Mouse (Mus musculus): ENCODE data around the gene Wfdc2. TPM values are rescaled to one million over a fixed set of nuclear protein-coding genes. Genes with fewer than 3 reads are reported as not detected.

Gene Wfdc2
- 36.2 and 39.6 TPM in 2 replicates for polyA plus RNA-seq (2016; fragmentation: Nextera tagmentation; extraction: Ambion mirVana)

- Histone ChIP-seq H3K4me2 (peak within 1 kb of the TSS; percentile 86), H3K36me3 (peaks cover 8% of the 10 kb centered on the region; the same call in 1 of the 2 replicates), H3K4me3 (replicated peaks) (peak within 1 kb of the TSS; percentile 47), H3K9ac (replicated peaks) (peak within 1 kb of the TSS; percentile 73), H3K27ac (peak within 1 kb of the TSS; percentile 50; the same call in 1 of the 2 replicates), H3K27me3 (peaks cover 15% of the 10 kb centered on the region; the same call in 1 of the 2 replicates), H3K4me1 (replicated peaks) (peaks cover 23% of the 10 kb centered on the region), H3K9me3 (0 out of 2 replicates have a peak, but pooled peaks cover 3% of the 10 kb centered on the region)
- ATAC-seq (ENCODE audit: insufficient number of reproducible peaks, insufficient read depth, low FRiP score, low TSS enrichment, low read depth): 0 out of 2 replicates have a peak, but pooled peaks have one; percentile 10
- 2% methylated on average over 24 of the region's 24 CpGs for WGBS
These were observed at the start of gene Wfdc2 for GRCm38 (mm10) chr2:164562391-164563188. Gene Wfdc2, plus strand, starts transcription at chr2:164562413.

- Histone ChIP-seq H3K4me1 (replicated peaks) (peaks cover 7% of the 10 kb centered on the region), H3K27ac (no peak overlapping the region), H3K9me3 (no peaks in the 10 kb centered on the region), H3K4me3 (replicated peaks) (no peak overlapping the region), H3K9ac (replicated peaks) (no peak overlapping the region), H3K27me3 (no peaks in the 10 kb centered on the region), H3K4me2 (no peak overlapping the region), H3K36me3 (no peaks in the 10 kb centered on the region; the same call in 1 of the 2 replicates)
- ATAC-seq (ENCODE audit: insufficient number of reproducible peaks, insufficient read depth, low FRiP score, low TSS enrichment, low read depth): no peak
- 81% methylated on average over 8 of the region's 8 CpGs for WGBS
These were observed 48.8 kb upstream of the Wfdc2 start for GRCm38 (mm10) chr2:164513389-164513788.

GRCm38 (mm10) chr2:164514916-164515315 lies 47.3 kb upstream of the Wfdc2 start:
- peaks cover 18% of the 10 kb centered on the region for H3K4me1 ChIP-seq (replicated peaks)
- 83% methylated on average over 3 of the region's 3 CpGs for WGBS
- H3K27me3 ChIP-seq: no peaks in the 10 kb centered on the region
- ATAC-seq (ENCODE audit: insufficient number of reproducible peaks, insufficient read depth, low FRiP score, low TSS enrichment, low read depth): no peak
- no peak overlapping the region for H3K4me3 ChIP-seq (replicated peaks)
- H3K36me3 ChIP-seq: no peaks in the 10 kb centered on the region
- no peaks in the 10 kb centered on the region for H3K9me3 ChIP-seq
- H3K4me2 ChIP-seq: no peak overlapping the region
- H3K9ac ChIP-seq (replicated peaks): no peak overlapping the region
- no peak overlapping the region for H3K27ac ChIP-seq

- H3K9ac ChIP-seq (replicated peaks): no peak overlapping the region
These were observed 46.3 kb upstream of the Wfdc2 start for GRCm38 (mm10) chr2:164515897-164516296.

GRCm38 (mm10) chr2:164516592-164516991 lies 45.6 kb upstream of the Wfdc2 start:
- ATAC-seq (ENCODE audit: insufficient number of reproducible peaks, insufficient read depth, low FRiP score, low TSS enrichment, low read depth): no peak
- 90% methylated on average over 11 of the region's 11 CpGs for WGBS
- H3K9me3 ChIP-seq: no peaks in the 10 kb centered on the region
- H3K27ac ChIP-seq: no peak overlapping the region
- H3K4me2 ChIP-seq: no peak overlapping the region
- no peaks in the 10 kb centered on the region for H3K36me3 ChIP-seq
- H3K4me1 ChIP-seq (replicated peaks): peaks cover 24% of the 10 kb centered on the region
- H3K27me3 ChIP-seq: no peaks in the 10 kb centered on the region; the same call in 1 of the 2 replicates
- no peak overlapping the region for H3K9ac ChIP-seq (replicated peaks)
- H3K4me3 ChIP-seq (replicated peaks): no peak overlapping the region

More at GRCm38 (mm10) chr2:164515897-164516296, 46.3 kb upstream of the Wfdc2 start:
- no peak overlapping the region for H3K27ac ChIP-seq
- peaks cover 20% of the 10 kb centered on the region for H3K4me1 ChIP-seq (replicated peaks)
- H3K27me3 ChIP-seq: no peaks in the 10 kb centered on the region
- no peak overlapping the region for H3K4me2 ChIP-seq
- no peaks in the 10 kb centered on the region for H3K36me3 ChIP-seq
- no peak overlapping the region for H3K4me3 ChIP-seq (replicated peaks)
- WGBS: 80% methylated on average over 9 of the region's 9 CpGs
- no peaks in the 10 kb centered on the region for H3K9me3 ChIP-seq
- ATAC-seq (ENCODE audit: insufficient number of reproducible peaks, insufficient read depth, low FRiP score, low TSS enrichment, low read depth): no peak

- H3K4me3 ChIP-seq (replicated peaks): no peak overlapping the region
- no peak overlapping the region for H3K9ac ChIP-seq (replicated peaks)
- peaks cover 3% of the 10 kb centered on the region; the same call in 1 of the 2 replicates for H3K27me3 ChIP-seq
- no peak for ATAC-seq (ENCODE audit: insufficient number of reproducible peaks, insufficient read depth, low FRiP score, low TSS enrichment, low read depth)
- WGBS: 35% methylated on average over 9 of the region's 10 CpGs
- H3K9me3 ChIP-seq: 0 out of 2 replicates have a peak, but pooled peaks cover under 1% of the 10 kb centered on the region
- no peak overlapping the region for H3K4me2 ChIP-seq
- peaks cover 29% of the 10 kb centered on the region for H3K4me1 ChIP-seq (replicated peaks)
- H3K36me3 ChIP-seq: no peaks in the 10 kb centered on the region
- peak overlapping the region; percentile 84 for H3K27ac ChIP-seq
These were observed 44.6 kb upstream of the Wfdc2 start for GRCm38 (mm10) chr2:164517485-164518221.

- H3K27me3 ChIP-seq: peaks cover 3% of the 10 kb centered on the region; the same call in 1 of the 2 replicates
- ATAC-seq (ENCODE audit: insufficient number of reproducible peaks, insufficient read depth, low FRiP score, low TSS enrichment, low read depth): peak; percentile 38; the same call in 1 of the 2 replicates
- WGBS: 37% methylated on average over 11 of the region's 11 CpGs
- no peak overlapping the region for H3K4me3 ChIP-seq (replicated peaks)
- H3K4me1 ChIP-seq (replicated peaks): peaks cover 29% of the 10 kb centered on the region
- H3K9ac ChIP-seq (replicated peaks): no peak overlapping the region
- H3K27ac ChIP-seq: peak overlapping the region; percentile 84
- H3K4me2 ChIP-seq: no peak overlapping the region
- no peaks in the 10 kb centered on the region for H3K36me3 ChIP-seq
- peaks cover 6% of the 10 kb centered on the region; the same call in 1 of the 2 replicates for H3K9me3 ChIP-seq
These were observed 43.7 kb upstream of the Wfdc2 start for GRCm38 (mm10) chr2:164518266-164519170.

- peaks cover 29% of the 10 kb centered on the region for H3K4me1 ChIP-seq (replicated peaks)
- H3K4me2 ChIP-seq: no peak overlapping the region
- H3K9ac ChIP-seq (replicated peaks): no peak overlapping the region
- H3K36me3 ChIP-seq: no peaks in the 10 kb centered on the region
- no peak overlapping the region for H3K4me3 ChIP-seq (replicated peaks)
- H3K27ac ChIP-seq: peak overlapping the region; percentile 84
- 34% methylated on average over 6 of the region's 6 CpGs for WGBS
- peaks cover 6% of the 10 kb centered on the region; the same call in 1 of the 2 replicates for H3K9me3 ChIP-seq
- no peak for ATAC-seq (ENCODE audit: insufficient number of reproducible peaks, insufficient read depth, low FRiP score, low TSS enrichment, low read depth)
- peaks cover 3% of the 10 kb centered on the region; the same call in 1 of the 2 replicates for H3K27me3 ChIP-seq
These were observed 43.1 kb upstream of the Wfdc2 start for GRCm38 (mm10) chr2:164519171-164519526.

GRCm38 (mm10) chr2:164520782-164521181 lies 41.4 kb upstream of the Wfdc2 start:
- 14% methylated on average over 3 of the region's 3 CpGs for WGBS
- H3K4me1 ChIP-seq (replicated peaks): peaks cover 29% of the 10 kb centered on the region
- no peak overlapping the region for H3K9ac ChIP-seq (replicated peaks)
- peaks cover 6% of the 10 kb centered on the region; the same call in 1 of the 2 replicates for H3K9me3 ChIP-seq
- H3K4me2 ChIP-seq: no peak overlapping the region
- no peak for ATAC-seq (ENCODE audit: insufficient number of reproducible peaks, insufficient read depth, low FRiP score, low TSS enrichment, low read depth)
- no peaks in the 10 kb centered on the region for H3K36me3 ChIP-seq
- H3K4me3 ChIP-seq (replicated peaks): no peak overlapping the region
- no peak overlapping the region for H3K27ac ChIP-seq
- H3K27me3 ChIP-seq: peaks cover 3% of the 10 kb centered on the region; the same call in 1 of the 2 replicates

GRCm38 (mm10) chr2:164521841-164522240 lies 40.4 kb upstream of the Wfdc2 start:
- H3K4me1 ChIP-seq (replicated peaks): peaks cover 29% of the 10 kb centered on the region
- H3K36me3 ChIP-seq: no peaks in the 10 kb centered on the region
- H3K9me3 ChIP-seq: peaks cover 13% of the 10 kb centered on the region
- no peak for ATAC-seq (ENCODE audit: insufficient number of reproducible peaks, insufficient read depth, low FRiP score, low TSS enrichment, low read depth)
- H3K27me3 ChIP-seq: peaks cover 3% of the 10 kb centered on the region; the same call in 1 of the 2 replicates
- 16% methylated on average over 11 of the region's 11 CpGs for WGBS
- peak overlapping the region; percentile 19 for H3K4me2 ChIP-seq
- H3K4me3 ChIP-seq (replicated peaks): no peak overlapping the region
- no peak overlapping the region for H3K27ac ChIP-seq
- no peak overlapping the region for H3K9ac ChIP-seq (replicated peaks)
